Mouse (Mus musculus) left cerebral cortex, postnatal 14 days (tissue): ENCODE data around the gene Trcg1. TPM values are rescaled to one million over a fixed set of nuclear protein-coding genes. Genes with fewer than 3 reads are reported as not detected.

ENCODE experiments used
- DNase-seq, 2 experiments: peaks; one replicate each; pipeline ENCODE4 v3.0.0; 2021 to 2022; ENCODE audit warnings: low spot score in 2 of 2, mixed read lengths in 1 of 2
- intact Hi-C: fragments of 180-260 bp; cut with DNase I; formaldehyde crosslinking; loops from one replicate; pipeline ENCODE4 v1.15.1; 2025
- total RNA-seq, 2 experiments: library from RNA; stranded (reverse); gene quantifications; 2 replicates each; pipeline ENCODE4 v1.2.3; 2021

Trcg1 gene
- total RNA-seq, 2 experiments from 2014 or later: not detected

DNA sequence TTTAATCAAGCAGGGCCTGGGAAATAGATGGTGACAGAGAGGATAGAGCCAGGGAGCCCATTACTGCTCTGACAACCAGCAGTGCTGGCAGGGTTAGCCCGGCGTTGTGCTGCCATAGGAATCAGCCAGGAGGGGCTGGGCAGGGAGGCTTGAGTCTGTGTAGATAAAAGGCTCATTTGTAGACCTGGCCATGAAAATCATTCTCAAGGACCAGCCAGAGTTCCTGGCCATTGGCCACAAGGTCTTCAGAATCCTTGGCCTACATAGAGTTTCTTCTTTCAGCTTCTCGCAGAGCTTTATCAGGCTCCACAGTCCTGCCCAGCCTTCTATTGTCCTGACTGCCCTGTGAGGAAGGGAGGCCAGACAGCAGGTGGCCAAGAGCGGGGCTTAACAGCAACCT lies 43.1 kb downstream of the Trcg1 start:
- intact Hi-C loops: no loop called here
- DNase-seq: no peak

DNA sequence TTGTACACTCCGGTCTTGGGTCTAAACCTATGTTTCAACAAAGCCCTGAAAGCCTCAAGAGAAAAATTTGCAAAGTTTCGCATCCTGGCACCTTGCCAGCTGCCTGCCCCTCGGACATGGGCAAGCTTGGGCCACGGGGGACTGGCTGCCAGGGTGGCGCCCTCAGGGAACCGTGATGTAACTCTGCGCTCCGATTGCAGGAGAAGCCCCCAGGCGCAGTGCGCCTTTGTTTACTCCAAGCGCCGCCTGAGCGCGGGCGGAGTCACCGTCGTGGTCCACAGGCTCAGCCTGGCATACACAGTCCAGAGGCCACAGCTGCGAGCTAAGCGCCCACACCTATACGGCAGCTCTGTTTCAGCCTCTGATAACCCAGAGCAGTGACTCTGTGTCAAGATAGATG lies 45.2 kb downstream of the Trcg1 start:
- DNase-seq: no peak
- intact Hi-C loops: no loop called here

DNA sequence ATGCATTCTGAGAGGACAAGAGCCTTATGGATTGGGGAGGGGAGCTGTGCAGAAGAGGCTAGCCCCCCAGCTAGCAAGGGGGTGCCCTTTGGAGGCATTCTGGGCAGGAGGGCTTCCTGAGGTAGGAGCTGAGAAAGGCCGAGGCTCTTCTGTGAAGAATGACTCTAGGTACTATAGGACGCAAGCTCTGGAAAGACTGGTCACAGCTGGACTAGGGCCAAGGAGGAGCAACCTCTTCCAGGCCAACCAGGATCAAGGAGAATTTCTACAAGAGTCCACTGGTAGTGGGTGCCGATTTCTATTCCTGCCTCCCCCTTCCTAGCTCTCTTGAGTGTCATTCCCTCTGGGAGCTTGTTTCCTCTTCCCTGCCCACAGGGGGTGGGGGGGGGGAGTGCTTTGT lies 46.3 kb downstream of the Trcg1 start:
- no peak for DNase-seq
- intact Hi-C loops: no loop called here

DNA sequence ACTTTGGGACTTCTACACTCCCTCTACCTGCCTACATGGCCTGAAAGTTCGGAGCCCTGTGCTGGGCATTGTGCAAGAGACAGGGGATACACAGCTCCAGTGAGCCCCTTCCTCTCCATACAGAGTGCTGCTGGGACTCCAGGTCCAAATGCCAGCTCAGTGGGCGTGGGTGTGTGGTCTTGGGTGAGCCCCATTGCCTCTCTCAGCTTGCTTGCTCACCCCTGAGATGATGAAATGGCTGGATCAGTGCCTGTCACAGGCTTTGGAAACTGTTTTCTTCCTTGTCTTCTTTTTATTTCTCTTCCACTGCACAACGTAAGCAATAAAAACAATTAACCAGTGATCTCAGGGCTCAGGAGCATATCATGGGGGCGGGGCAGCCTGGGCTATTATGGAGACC lies 47.0 kb downstream of the Trcg1 start:
- intact Hi-C loops: no loop called here
- DNase-seq: no peak

DNA sequence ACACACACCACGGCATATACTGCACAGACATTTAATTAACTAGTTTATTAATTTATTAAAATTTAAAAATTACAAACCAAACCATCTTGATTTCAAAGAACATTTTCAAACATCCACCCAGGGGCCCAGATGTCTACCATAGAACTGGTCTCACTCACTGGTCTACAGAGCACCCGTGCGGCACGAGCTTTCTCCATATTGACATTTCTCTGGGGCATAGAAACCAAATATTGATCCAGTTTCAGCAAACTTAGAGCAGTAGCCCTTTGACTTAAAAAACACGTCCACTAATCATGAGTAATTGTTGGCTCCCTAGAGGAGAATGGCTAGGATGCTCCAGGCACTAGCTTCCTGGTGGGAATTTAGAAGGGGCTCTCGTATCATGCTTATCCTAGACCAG lies 50.8 kb downstream of the Trcg1 start:
- intact Hi-C loops: no loop called here
- DNase-seq: no peak

DNA sequence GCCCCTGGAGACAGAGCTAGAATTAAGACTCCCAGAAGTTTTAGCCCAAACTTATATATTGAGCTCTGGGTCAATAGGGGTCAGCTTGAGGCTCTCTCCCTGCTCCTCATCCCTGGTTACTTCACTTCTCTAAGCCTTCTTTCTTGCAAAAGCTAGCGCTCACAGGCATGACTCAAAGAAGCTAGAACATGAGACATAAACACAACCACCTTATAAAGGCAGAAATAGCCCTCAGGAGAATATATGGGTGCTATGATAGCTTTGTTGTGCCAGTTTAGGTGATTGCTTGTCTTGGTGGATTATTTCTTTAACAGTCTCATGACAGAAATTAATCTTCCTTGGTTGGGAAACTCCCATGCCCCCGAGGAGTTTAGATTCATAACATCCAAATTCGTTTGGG lies 58.5 kb downstream of the Trcg1 start:
- no peak for DNase-seq

GRCm38 (mm10) chr9:57295666-57296065 lies 59.3 kb downstream of the Trcg1 start:
- intact Hi-C loops: no loop called here
- DNase-seq: no peak

More for the DNA sequence above, 58.5 kb downstream of the Trcg1 start:
- intact Hi-C loops: no loop called here

GRCm38 (mm10) chr9:57296277-57296676 lies 59.9 kb downstream of the Trcg1 start:
- intact Hi-C loops: no loop called here

GRCm38 (mm10) chr9:57297938-57298337 lies 61.6 kb downstream of the Trcg1 start:
- intact Hi-C loops: no loop called here
- DNase-seq: no peak

More at GRCm38 (mm10) chr9:57296277-57296676, 59.9 kb downstream of the Trcg1 start:
- no peak for DNase-seq

Other genes starting within 250 kb of the Trcg1 start
- 10 to 100 TPM; 25.8 to 27.7 TPM for gene Ptpn9, start 241.6 kb upstream of the Trcg1 start, total RNA-seq
- gene Sin3a, start 164.5 kb upstream of the Trcg1 start, total RNA-seq: 10 to 100 TPM; 27.1 to 28.5 TPM
- gene Man2c1, start 105.9 kb upstream of the Trcg1 start, total RNA-seq: 100 to 1,000 TPM; 112 to 126 TPM
- 1 to 10 TPM; 9.4 to 9.8 TPM for gene Neil1, start 88.3 kb upstream of the Trcg1 start, total RNA-seq
- gene Commd4, start 78.2 kb upstream of the Trcg1 start, total RNA-seq: 10 to 100 TPM; 88.0 to 91.2 TPM
- 10 to 100 TPM; 11.5 to 16.7 TPM for gene 1700017B05Rik, start 26.1 kb downstream of the Trcg1 start, total RNA-seq
- 10 to 100 TPM; 14.4 to 14.7 TPM for gene Ppcdc, start 203.6 kb downstream of the Trcg1 start, total RNA-seq
- gene Scamp5, start 231.5 kb downstream of the Trcg1 start, total RNA-seq: 100 to 1,000 TPM; 414 to 420 TPM